Mouse (Mus musculus) CH12.LX (cell line): ENCODE data around the gene Mpz.

ENCODE experiments used
- EP300 ChIP-seq: IDR thresholded peaks from 2 replicates; pipeline ENCODE4 v1.6.1; 2011; ENCODE audit warnings: low read length, improper control_type of control experiment
- JUND ChIP-seq: conservative IDR thresholded peaks from 2 replicates; pipeline ENCODE4 v1.6.1; 2011; ENCODE audit warnings: low read depth, low read length, improper control_type of control experiment
- KAT2A ChIP-seq: IDR thresholded peaks from 2 replicates; pipeline ENCODE4 v1.6.1; 2012; ENCODE audit warnings: low read length, improper control_type of control experiment, inconsistent platforms; ENCODE audit not compliant: insufficient replicate concordance
- POLR2A ChIP-seq: IDR thresholded peaks from 2 replicates; pipeline ENCODE4 v1.6.1; 2011; ENCODE audit warnings: low read depth, mild to moderate bottlenecking, improper control_type of control experiment, low read length
- TCF12 ChIP-seq: IDR thresholded peaks from 2 replicates; pipeline ENCODE4 v1.6.1; 2014; ENCODE audit warnings: low read depth, mild to moderate bottlenecking, inconsistent platforms, low read length, improper control_type of control experiment
- USF1 ChIP-seq: IDR thresholded peaks from 2 replicates; pipeline ENCODE4 v1.6.1; 2014; ENCODE audit warnings: low read depth, mild to moderate bottlenecking, inconsistent platforms, low read length, improper control_type of control experiment
- ZNF384 ChIP-seq: IDR thresholded peaks from 2 replicates; pipeline ENCODE4 v1.6.1; 2012; ENCODE audit warnings: low read depth, low read length, improper control_type of control experiment, inconsistent platforms

- TF ChIP-seq JUND = no peak
- TF ChIP-seq KAT2A = no peak
- TF ChIP-seq TCF12 = no peak
- TF ChIP-seq POLR2A = no peak
- no peak for TF ChIP-seq ZNF384
- no peak for TF ChIP-seq USF1
- TF ChIP-seq EP300 = no peak
Measured at GRCm38 (mm10) chr1:171187851-171188700, 37.6 kb downstream of the Mpz start.
